Mouse (Mus musculus): Measurements from ENCODE around the gene Lrp10. TPM values are rescaled to one million over a fixed set of nuclear protein-coding genes. Genes with fewer than 3 reads are reported as not detected.
A peak's percentile ranks its signal among the peaks of the same experiment; 100 is the strongest.

Gene Lrp10
- total RNA-seq, 2 experiments from 2014 or later, result 28.5 to 31.2 TPM

DNA sequence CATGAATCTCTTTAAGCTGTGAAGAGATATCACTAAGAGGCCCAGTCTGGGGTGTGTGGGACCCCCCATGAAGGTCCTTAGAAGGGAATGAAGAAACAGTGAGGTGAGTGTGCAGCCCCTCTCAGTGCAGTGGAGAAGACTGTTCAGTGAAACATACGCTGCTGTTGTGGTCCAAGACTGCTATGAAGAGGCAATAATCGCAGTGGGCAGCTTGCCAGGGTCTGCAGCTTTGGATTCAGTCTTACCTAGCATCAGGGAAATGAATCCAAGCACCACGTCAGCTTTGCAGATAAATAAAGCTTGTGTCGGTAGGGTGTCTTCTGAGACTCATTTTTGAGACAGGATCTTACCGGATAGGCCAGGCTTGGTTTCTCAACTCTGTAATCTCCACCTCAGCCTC is 8.7 kb downstream of the Lrp10 start:
- no peak for DNase-seq (ENCODE audit: low spot score)

DNA sequence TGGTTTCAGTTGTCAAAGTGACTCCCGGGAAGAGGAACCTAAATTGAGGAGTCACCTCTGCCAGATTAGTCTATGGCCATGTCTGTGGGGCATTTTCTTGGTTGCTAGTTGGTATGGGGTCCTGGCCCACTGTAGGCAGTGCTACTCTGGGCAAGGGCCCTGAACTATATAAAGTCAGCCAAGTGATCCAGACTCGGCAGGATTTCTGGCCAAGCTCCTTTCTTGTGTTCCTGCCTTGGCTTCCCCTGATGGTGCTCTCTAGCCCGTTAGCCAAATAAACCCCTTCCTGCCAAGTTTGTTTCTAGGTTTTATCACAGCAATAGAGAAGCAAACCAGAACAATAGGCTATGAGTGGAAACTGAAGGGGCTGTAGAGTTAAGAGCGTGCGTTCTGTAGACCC is 10.8 kb downstream of the Lrp10 start:
- no peak for DNase-seq (ENCODE audit: low spot score)

DNA sequence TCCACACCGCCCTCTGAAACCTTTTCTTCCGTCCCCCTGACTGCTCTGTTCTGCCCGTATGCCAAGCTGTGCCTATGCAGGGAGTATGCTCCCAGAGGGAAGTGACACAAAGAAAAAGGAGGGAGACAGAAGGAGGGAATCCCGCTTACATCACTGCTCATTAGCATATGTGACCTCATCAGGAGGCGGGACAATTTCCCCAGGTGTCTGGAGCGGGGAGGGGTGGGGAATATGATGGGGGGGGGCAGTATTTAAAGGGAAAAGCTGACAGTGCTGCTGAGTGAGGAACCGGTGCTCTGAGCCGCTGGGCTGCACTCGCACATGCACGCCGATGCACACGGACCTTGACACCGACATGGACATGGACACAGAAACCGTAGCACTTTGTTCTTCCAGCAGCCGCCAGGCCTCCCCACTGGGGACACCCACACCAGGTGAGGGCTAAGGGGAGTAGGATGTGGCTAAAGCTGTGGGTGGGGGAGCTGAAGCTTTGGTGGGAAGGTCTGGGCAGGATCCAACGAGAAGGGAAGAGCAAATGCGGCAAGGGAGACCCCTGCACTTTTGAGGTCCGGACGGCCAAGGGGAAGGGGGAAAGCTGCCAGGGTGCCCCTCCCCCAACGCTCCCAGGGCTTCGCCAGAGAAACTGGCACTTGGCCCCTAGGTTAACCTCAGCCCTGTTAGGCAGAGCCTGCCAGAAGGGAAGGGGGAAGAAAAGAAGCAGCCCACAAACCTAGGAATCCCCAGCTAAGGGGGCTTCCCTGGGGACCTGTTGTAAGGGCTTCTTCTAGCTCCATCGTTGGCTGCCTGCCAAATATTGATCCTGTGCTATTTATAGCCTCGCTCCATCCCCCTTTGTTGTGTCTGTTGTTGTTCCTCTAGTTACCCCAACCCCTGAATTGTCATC is 12.3 kb downstream of the Lrp10 start, which contains the start of gene Rem2:
Gene Rem2 (plus strand): TSS at position 160 of the 904 bp plus-strand sequence.
- DNase-seq (ENCODE audit: low spot score), result no peak

DNA sequence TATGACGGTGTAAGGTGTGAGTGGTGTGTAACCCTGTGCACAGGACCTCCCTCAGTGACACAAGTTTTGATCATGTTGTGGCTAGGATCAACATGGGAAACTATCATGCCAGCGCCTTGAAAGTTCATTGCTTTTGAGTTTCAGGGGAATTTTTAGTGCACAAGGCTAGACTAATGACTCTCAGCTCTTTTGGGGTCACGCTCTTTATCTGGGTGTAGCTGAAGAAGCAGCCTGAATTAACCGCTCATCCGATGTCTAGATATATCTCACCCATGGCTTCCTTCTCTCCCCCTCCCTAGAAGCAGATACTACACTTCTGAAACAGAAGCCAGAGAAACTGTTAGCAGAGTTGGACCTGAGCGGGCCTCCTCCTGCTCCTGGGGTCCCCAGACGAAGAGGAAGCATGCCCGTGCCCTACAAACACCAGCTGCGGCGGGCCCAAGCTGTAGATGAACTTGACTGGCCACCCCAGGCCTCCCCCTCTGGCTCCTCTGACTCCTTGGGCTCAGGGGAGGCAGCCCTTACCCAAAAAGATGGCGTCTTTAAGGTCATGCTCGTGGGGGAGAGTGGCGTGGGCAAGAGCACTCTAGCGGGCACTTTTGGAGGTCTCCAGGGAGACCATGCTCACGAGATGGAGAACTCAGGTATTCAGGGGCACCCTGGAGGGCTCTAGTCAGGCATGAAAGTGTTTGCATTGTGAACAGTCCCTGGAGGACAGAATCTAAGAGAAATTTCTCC is 13.4 kb downstream of the Lrp10 start:
- no peak for DNase-seq (ENCODE audit: low spot score)

DNA sequence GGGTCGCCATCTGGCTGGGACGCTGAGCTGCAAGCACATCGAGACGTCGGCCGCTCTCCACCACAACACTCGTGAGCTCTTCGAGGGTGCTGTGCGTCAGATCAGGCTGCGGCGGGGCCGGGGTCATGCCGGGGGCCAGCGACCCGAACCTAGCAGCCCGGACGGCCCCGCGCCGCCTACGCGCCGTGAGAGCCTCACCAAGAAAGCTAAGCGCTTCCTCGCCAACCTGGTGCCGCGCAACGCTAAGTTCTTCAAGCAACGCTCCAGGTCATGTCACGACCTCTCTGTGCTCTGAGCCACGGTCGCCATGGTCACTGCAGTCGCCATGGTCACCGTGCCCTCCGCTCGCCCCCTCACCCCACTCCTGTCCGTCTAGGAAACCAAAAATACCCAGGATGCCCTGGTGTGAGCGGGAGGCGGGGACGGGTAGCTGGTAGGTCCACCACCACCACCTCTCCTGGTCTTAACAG is 15.5 kb downstream of the Lrp10 start:
- DNase-seq (ENCODE audit: low spot score), result no peak

DNA sequence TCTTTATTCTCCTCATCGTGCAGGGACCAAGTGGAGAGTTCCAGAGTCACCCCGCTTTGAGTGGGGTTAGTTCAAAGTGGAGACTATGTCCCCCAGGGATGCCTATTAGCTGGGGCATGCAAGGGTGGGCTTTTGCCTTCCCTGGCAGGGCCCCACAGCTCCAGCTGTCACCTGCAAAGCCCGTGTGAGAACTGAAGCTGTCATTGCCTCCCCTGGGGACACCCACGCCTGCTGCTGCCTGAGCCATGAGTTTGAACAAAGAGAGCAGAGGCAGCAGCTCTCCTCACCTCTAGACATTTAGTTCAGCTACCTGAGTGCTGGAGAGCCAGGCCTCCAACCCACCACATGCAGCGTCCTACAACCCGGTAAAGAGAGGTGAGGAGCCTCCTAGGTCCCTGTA is 16.7 kb downstream of the Lrp10 start:
- no peak for DNase-seq (ENCODE audit: low spot score)

DNA sequence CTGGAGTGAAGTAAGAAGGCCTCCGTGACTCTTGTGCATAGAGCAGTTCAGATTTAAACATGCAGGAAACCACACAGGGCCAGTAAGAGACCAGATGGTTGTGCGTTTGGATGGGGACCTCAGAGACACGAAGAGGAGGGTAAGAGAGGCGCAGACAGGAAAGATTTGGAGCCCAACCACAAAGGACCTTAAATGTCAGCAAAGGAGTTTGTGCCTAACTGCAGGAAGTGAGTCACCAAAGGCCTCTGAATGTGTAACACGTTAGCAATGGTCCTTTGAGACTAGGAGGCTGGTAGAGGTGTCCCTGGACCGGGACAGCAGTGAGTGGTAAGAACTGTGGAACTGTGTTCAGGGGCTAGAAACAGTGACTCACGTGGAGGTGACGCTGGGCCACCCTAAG is 17.5 kb downstream of the Lrp10 start:
- no peak for DNase-seq (ENCODE audit: low spot score)

DNA sequence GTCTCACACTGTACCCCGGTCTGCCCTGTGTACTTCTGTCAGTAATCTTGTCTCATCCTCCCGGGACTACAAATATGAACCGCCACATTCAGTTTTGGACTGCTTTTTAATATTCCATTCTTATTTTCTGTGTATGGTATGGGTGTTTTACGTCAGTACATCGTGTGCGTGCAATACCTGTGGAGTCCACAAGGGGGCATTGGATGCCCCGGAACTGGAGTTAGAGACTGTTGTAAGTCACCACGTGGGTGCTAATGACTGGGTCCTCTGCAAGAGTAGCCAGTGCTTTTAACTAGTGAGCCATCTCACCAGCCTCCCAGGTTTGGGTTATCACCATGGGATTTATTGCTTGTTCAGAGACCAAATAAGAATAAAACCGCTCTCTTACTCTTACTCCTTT is 18.6 kb downstream of the Lrp10 start:
- DNase-seq (ENCODE audit: low spot score), result no peak

DNA sequence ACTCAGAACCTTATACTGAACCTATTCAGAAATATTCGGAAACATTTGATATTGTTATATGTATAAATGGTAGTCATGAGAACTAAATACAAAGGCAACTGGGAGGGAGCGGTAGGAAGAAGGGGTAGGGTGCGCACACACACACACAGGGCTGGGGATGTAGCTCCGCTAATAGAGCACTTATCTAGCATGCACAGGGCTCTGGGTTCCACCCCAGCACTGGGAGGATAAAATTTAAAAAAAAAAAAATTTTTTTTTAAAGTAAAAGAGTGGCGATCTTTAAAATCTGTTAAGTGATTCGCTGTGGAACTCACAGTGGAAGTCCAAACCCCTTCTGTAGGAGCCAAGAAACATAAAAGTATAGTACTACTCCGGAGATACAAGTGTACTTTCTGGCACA is 22.0 kb downstream of the Lrp10 start:
- no peak for DNase-seq (ENCODE audit: low spot score)

DNA sequence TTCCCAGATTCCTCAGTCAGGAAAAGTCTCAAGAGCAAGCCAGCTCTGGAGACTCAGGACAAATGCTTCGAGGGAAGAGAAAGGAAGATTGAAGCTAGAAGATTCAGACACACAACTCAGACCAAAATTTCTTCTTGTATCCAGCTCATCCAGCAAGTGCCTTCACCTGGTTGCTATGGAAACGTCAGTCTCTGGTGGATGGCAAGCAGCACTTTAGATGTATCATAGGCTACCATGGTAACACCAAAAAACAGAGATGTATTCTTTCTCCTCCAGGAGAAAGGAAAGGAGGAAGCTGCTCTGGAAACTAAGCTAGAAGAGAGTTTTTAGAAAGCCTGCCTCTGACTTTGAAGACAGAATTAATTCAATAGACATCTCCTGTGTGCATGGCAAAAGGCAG is 23.8 kb downstream of the Lrp10 start:
- DNase-seq (ENCODE audit: low spot score), result no peak

DNA sequence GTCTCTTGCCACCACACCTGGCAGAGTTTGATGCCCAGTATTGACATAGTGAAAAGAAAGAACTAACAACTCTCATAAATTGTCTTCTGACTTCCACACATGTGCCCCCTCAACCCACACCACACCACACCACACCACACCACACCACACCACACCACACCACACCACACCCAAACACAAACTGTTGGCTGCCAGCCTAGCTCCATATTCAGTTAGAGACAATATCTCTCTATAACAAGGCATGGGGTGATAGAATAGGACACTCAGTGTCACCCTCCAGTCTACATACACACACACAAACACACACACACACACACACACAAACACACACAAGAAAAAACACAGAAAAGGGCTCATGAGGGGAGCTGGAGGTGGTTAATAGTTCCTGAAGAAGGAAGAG is 24.4 kb downstream of the Lrp10 start:
- no peak for DNase-seq (ENCODE audit: low spot score)

DNA sequence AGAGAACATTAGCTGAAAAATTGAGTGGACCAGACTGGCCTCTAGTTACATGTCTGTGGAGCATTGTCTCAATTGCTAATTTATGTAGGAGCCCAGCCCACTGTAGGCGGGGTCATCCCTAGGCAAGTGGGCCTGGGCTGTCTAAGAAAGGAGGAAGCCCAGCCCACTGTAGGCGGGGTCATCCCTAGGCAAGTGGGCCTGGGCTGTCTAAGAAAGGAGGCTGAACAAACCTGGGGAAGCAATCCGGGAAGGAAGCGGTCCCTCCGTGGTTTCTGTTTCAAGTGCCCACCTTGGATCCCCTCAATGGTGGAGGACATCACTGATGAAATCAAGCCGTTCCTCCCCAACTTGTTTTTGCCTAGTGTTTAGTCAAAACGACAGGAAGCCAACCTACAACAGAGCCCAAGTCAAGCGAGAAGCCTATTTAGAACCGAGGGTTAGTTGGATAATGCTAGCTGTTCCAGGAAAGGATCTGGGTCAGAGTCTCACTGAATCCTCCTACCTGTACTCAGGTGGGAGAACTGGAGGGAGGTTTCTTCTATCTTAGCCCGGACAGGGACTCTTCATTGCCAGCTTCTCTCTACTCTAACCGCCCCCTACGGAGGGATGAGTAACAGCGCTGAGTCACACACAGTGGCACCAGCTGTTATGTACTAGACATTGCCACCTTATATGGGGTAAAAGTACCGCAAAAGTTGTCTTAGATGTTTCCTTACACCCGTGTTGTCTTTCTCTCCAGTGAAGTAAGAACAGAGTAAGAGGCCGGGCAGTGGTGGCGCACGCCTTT is 28.6 kb downstream of the Lrp10 start:
- no peak for DNase-seq (ENCODE audit: low spot score)

DNA sequence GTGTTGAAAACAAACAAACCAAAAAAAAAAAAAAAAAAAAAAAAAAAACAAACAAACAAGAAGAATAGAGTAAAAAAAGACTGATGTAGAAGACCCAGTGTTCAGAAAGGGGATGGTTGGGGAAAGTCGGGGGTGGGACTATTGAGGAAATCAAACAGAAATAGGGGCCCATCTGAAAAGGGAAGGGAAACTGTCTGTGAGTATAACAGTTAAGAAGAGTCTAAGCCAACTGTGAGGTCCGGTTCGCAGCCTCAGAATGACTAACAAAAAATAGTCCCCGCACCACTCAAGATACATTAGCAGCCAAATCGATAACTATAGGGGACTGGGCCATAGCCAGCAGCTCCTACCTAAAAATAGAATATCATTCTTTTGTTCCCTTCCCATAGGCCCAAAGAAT is 29.3 kb downstream of the Lrp10 start:
- DNase-seq (ENCODE audit: low spot score), result no peak

DNA sequence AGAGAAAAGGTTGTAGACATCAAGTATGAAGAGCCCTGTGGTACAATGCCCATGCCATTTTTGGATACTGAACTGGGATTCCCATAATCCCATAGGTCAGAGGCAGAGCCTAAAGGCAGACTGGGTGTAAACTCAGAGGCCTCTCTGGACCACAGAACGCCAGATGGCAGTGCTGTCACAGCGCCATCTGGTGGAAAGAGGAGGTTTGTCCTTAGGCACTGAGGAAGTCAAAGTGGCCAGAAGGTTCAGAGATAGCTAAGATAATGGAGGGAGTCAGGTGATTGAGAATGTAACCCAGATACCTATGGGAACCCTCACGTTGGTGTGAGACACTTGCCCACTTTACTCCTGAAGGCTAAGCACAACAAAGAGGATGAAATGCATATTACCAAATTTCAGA is 30.3 kb downstream of the Lrp10 start:
- DNase-seq (ENCODE audit: low spot score), result peak; percentile 58

DNA sequence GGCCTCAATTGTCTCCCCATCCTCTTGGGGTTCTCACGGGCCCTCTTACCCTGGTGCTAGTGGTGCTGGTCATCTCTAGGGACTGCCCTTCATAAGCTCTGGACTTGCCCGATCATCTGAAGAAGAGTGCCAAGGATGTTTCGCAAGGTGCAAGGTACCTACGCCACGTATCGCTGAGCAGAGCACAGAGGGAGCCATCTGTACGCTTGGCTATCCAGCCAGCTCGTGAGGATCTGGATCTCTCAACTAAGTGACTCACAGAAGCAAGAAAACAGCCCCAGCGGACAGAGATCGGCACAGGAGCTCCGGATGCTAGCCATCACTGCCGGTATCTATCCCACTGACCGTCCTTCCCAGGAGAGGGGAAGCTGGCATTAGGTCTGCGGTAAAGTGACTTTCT is 32.8 kb downstream of the Lrp10 start:
- no peak for DNase-seq (ENCODE audit: low spot score)

DNA sequence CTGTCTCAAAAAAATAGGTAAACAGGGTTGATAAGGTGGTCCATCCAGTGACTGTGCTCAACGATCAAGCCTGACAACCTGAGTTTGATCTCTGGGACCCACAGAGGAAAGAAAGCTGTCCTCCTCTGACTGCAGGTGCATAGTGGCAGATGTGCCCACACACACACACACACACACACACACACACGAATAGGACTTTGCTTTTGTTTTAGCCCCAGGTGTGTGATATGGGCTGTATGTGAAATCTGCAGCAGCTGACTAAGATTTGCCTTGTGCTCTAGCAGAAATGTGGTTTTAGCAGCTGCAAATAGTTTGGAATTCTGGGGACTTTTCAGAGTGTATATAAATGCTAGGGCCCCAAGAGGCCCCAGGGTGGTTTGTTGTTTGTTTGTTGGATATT is 35.4 kb downstream of the Lrp10 start:
- DNase-seq (ENCODE audit: low spot score), result no peak

DNA sequence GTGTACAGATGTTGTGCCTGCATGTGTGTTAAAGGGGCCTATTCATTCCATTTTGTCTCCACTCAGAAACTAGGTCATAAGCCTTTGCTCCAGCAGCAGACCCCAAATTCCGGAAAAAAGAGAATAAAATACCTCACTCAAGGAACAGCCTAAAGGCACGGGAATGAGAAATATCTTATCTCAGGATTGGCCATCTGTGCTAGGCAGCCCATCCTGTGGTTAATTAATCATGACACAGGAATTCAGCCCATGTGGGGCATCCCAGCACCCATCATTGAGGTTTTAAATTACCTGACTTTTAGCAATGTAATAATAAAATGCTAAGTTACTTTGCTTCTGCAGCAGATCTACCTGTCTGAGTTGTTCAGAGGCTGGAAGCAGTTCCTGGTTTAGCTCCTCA is 37.4 kb downstream of the Lrp10 start:
- DNase-seq (ENCODE audit: low spot score), result no peak

DNA sequence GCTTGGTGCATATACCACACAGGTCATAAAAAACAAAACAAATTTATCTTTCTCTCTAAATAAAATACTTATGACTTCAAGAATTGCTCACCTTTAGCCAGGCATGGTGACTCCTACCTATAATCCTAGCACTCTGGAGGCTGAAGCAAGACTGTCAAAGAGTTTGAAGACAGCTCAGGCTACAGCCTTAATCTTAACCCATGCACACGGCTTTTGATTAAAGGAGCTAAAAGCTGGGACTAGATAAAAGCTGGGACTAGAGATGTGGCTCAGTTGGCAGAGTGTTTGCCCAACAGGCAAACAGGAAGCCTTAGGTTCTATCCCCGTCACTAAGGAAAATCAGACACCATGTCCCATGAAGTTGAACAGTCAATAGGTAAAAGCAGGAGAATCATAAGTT is 39.2 kb downstream of the Lrp10 start:
- DNase-seq (ENCODE audit: low spot score), result no peak

DNA sequence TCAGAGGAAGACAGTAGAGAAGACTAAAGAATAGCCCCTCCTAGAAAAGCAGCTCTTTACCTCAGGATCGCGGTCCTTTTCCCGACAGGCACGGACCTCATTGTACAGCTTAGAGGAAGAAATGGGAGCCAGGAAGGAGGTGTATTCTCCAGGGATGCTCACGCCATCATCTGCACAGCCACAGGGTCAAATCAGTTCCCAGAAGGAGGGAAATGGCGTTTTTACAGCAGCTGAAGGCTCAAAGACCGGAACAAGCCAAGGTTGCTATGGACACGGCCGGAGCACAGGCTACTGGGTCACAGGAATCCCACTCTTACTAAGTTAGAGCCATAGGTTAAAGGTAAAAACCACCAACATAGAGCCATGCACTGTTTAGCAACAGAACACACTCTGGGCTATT is 45.8 kb downstream of the Lrp10 start:
- DNase-seq (ENCODE audit: low spot score), result no peak

DNA sequence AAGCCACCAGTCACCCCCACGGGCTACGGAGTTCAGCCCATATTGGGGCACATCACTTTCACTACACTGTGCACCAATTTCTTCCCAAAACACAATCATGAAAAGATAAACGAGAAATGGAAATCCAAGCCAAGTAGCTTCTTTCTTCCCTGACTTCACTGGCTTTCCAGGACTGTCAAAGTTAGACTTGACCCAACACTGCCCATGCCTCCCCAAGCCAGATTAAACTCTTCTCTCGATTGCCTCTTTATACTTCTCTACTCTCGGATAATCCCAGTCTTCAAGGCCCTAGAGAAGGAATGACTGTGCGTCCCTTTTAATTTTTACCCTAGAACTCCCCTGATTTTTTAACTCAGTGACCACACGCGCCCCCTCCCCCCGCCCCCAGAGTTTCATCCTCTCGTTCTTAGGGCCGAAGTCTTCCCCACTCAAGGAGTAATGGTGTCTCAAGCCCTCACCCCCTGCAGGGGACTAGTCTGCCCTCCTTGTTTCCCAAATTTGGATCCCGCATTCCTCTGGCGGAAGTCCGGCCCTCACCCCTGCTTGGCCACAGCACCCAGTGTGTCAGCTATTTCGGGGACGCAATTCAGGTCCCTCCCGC is 52.9 kb downstream of the Lrp10 start:
- no peak for DNase-seq (ENCODE audit: low spot score)
